Mouse (Mus musculus) heart, postnatal 25 days (tissue): Measurements from ENCODE around the gene R3hcc1l. TPM values are rescaled to one million over a fixed set of nuclear protein-coding genes. Genes with fewer than 3 reads are reported as not detected.

Experiments
- DNase-seq: peaks from one replicate; pipeline ENCODE4 v3.0.0; 2022; ENCODE audit warnings: low spot score
- intact Hi-C: fragments of 180-260 bp; cut with DNase I; formaldehyde crosslinking; loops from one replicate; pipeline ENCODE4 v1.15.1; 2025
- total RNA-seq, 2 experiments: library from RNA; stranded (reverse); gene quantifications; 2 replicates each; pipeline ENCODE4 v1.2.3; 2021

The R3hcc1l gene
- total RNA-seq, 2 experiments from 2014 or later, result 20.8 to 23.3 TPM

DNA sequence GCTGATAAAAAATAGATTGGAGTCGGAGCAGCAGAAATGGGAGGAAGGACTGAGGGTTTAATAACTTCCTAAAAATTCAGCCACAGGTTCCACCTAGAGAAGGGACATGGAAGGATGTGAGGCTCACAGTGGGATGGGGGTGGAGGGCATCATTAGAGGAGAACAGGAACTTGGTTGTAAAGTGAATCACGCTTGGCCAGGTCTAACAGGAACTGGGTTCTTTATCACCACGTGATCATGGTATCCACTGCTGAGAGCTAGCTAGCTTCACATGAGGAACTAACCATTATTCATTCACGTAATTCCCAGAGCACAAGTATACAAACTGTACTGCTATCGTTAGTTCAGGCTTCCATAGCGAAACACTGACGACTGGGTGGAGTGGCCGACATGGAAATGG is 121.0 kb downstream of the R3hcc1l start:
- DNase-seq, result no peak
- intact Hi-C loops, result no loop called here

DNA sequence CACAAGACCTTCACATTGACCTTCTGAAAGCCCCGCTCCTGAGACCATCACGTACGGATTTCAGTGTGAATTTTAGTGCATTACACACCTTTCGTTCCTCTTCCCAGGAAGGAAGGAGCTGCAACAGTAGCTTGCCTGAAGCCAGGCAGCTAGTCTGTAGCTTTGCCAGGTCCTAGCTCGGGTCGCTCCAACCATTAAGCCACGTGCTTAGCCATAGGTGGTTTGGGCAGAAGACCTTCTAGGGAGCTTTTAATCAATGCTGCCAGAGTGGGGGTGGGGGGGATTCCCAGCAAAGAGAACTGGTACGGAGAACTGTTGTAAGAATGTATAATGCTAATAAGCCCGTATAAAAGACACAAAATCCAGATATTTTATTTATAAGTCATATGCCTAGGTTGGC is 121.7 kb downstream of the R3hcc1l start:
- no peak for DNase-seq
- intact Hi-C loops, result no loop called here

Other genes starting within 250 kb of the R3hcc1l start
- gene Crtac1, start 87.0 kb upstream of the R3hcc1l start, total RNA-seq, result under 1 TPM in 1 of 2 experiments, not detected in 1; 0.10 TPM
- gene Loxl4, start 94.1 kb downstream of the R3hcc1l start, total RNA-seq, result 1 to 10 TPM; 1.2 to 1.3 TPM
- gene Pyroxd2, start 234.0 kb downstream of the R3hcc1l start, total RNA-seq, result 1 to 10 TPM; 3.5 to 4.4 TPM